Comparison of ENCODE assay signal across 23 mouse cellular contexts in the genomic region with DNA sequence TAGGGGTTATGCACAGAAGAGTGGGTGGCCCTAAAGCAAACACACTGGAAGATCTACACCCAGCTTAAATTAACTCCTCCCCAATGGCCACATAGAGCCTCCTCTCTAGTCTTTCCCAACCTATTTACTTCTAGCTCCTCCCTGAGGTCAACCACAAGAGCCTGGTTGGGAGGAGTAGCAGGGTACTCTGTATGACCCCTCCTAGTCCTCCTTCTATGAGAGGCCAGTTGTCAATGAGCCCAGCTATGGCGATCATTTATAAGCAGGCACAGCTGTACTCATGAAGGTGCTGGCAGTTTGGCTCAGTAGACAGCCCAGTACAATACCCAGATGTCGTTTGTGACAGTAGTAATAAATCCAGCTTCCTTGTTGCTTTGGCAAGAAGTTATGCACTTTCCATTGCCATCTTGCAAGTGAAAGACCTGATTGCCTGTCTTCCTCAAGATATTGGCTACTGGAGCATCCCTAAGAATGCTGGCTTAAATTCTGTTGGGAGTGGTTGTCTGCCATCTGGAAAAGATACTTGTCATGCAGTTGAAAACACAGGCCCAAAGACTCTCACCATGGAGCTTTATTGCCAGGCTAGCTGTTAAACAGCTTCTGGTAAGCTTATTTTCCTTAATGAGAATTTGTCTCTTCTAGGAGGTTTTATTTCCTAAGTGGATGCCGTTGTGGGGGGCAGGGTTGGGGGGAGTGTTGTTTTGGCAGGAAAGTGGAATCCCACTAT. TPM values are rescaled to one million over a fixed set of nuclear protein-coding genes. Genes with fewer than 3 reads are reported as not detected.
A peak's percentile ranks its signal among the peaks of the same experiment; 100 is the strongest.
DNase-seq lines count a peak whose midpoint lies in the region; ATAC-seq lines count a peak whose summit lies in the region.
"Had no signal": no experiment of that assay in that cellular context is flagged by ENCODE, and none has a peak within 500 bp of the region (broad histone marks: within the 10 kb centered on the region; RNA-seq: fewer than 3 reads in every experiment).

No protein-coding gene starts in this region.

- DNase-seq in heart, adult 11 months: peak; percentile 80
- DNase-seq in heart, adult 18-20 months: no peak
- no peak for DNase-seq in midbrain, embryonic 11.5 days (ENCODE audit: low spot score, missing footprints)
- no peak for DNase-seq in testis, postnatal 14 days (ENCODE audit: low spot score)
- DNase-seq: cerebellum, adult 11 months; cerebellum, postnatal 25 days; heart, adult 2 months; kidney, postnatal 10 days; left cerebral cortex, postnatal 4 days; spleen, adult 18-20 months; thymus, postnatal 25 days had no signal

- no peaks in the 10 kb centered on the region for H3K4me1 ChIP-seq in midbrain, embryonic 11.5 days (ENCODE audit: control insufficient read depth, insufficient read depth, low read length)
- H3K4me1 ChIP-seq in midbrain, embryonic 13.5 days (replicated peaks): no peaks in the 10 kb centered on the region
- H3K4me1 ChIP-seq in forebrain, embryonic 16.5 days (replicated peaks; ENCODE audit: control insufficient read depth, insufficient read depth, low read length): no peaks in the 10 kb centered on the region; the same call in 1 of the 2 replicates
- H3K4me1 ChIP-seq in stomach, embryonic 16.5 days (ENCODE audit: control insufficient read depth, insufficient read depth, low read length): no peaks in the 10 kb centered on the region; the same call in 1 of the 2 replicates
- H3K4me1 ChIP-seq: heart, embryonic 15.5 days; hindbrain, embryonic 10.5 days; liver, embryonic 15.5 days; midbrain, embryonic 12.5 days; stomach, embryonic 15.5 days had no signal

- H3K9me3 ChIP-seq in midbrain, embryonic 11.5 days (ENCODE audit: control insufficient read depth, low read length): no peaks in the 10 kb centered on the region
- H3K9me3 ChIP-seq in midbrain, embryonic 13.5 days: no peaks in the 10 kb centered on the region
- H3K9me3 ChIP-seq in forebrain, embryonic 16.5 days (ENCODE audit: control insufficient read depth, low read length): no peaks in the 10 kb centered on the region
- H3K9me3 ChIP-seq in stomach, embryonic 16.5 days (replicated peaks; ENCODE audit: control insufficient read depth, low read length): no peaks in the 10 kb centered on the region
- H3K9me3 ChIP-seq: G1E; heart, embryonic 15.5 days; hindbrain, embryonic 10.5 days; liver, embryonic 15.5 days; midbrain, embryonic 12.5 days; stomach, embryonic 15.5 days had no signal

- H3K4me2 ChIP-seq in midbrain, embryonic 11.5 days: no peak overlapping the region
- H3K4me2 ChIP-seq in midbrain, embryonic 13.5 days (replicated peaks): no peak overlapping the region
- no peak overlapping the region for H3K4me2 ChIP-seq in forebrain, embryonic 16.5 days (ENCODE audit: low read length)
- H3K4me2 ChIP-seq in stomach, embryonic 16.5 days (ENCODE audit: low read depth, low read length): no peak overlapping the region
- H3K4me2 ChIP-seq: heart, embryonic 15.5 days; liver, embryonic 15.5 days; midbrain, embryonic 12.5 days; stomach, embryonic 15.5 days had no signal

- H3K27ac ChIP-seq in midbrain, embryonic 11.5 days (ENCODE audit: low read depth, low read length): no peak overlapping the region
- no peak overlapping the region for H3K27ac ChIP-seq in midbrain, embryonic 13.5 days
- H3K27ac ChIP-seq in forebrain, embryonic 16.5 days (ENCODE audit: low read length): no peak overlapping the region
- H3K27ac ChIP-seq in stomach, embryonic 16.5 days (ENCODE audit: low read length): no peak overlapping the region
- H3K27ac ChIP-seq: heart, adult 2 months; heart, embryonic 15.5 days; hindbrain, embryonic 10.5 days; layer of hippocampus, adult 2 months; liver, embryonic 15.5 days; midbrain, embryonic 12.5 days; stomach, embryonic 15.5 days had no signal

- peaks cover 2% of the 10 kb centered on the region; the same call in 1 of the 2 replicates for H3K36me3 ChIP-seq in midbrain, embryonic 11.5 days (ENCODE audit: control insufficient read depth, insufficient read depth, low read length)
- H3K36me3 ChIP-seq in midbrain, embryonic 13.5 days: peaks cover 15% of the 10 kb centered on the region; the same call in 1 of the 2 replicates
- peaks cover 4% of the 10 kb centered on the region; the same call in 1 of the 2 replicates for H3K36me3 ChIP-seq in forebrain, embryonic 16.5 days (ENCODE audit: control insufficient read depth, insufficient read depth)
- H3K36me3 ChIP-seq in stomach, embryonic 16.5 days (ENCODE audit: control insufficient read depth, insufficient read depth, low read length): no peaks in the 10 kb centered on the region
- H3K36me3 ChIP-seq: stomach, embryonic 15.5 days had no signal

- no peak overlapping the region for H3K4me3 ChIP-seq in midbrain, embryonic 11.5 days (ENCODE audit: low read depth, low read length)
- no peak overlapping the region for H3K4me3 ChIP-seq in midbrain, embryonic 13.5 days (replicated peaks)
- H3K4me3 ChIP-seq in forebrain, embryonic 16.5 days (replicated peaks; ENCODE audit: low read length): no peak overlapping the region
- no peak overlapping the region for H3K4me3 ChIP-seq in stomach, embryonic 16.5 days (replicated peaks; ENCODE audit: low read length)
- H3K4me3 ChIP-seq: heart, adult 2 months; heart, embryonic 15.5 days; hindbrain, embryonic 10.5 days; layer of hippocampus, adult 2 months; liver, embryonic 15.5 days; midbrain, embryonic 12.5 days; stomach, embryonic 15.5 days had no signal

- ATAC-seq in midbrain, embryonic 11.5 days (ENCODE audit: low FRiP score): 0 out of 2 replicates have a peak, but pooled peaks have one; percentile 11
- ATAC-seq in midbrain, embryonic 13.5 days: no peak
- peak; percentile 67 for ATAC-seq in forebrain, embryonic 16.5 days
- ATAC-seq in stomach, embryonic 16.5 days (ENCODE audit: insufficient read depth, low FRiP score): peak; percentile 47
- ATAC-seq: CD4-positive, CD25-positive, alpha-beta regulatory T cell, adult 4 months; intestine, postnatal 0 days had no signal

- 93% methylated on average over 3 of the region's 3 CpGs for WGBS in midbrain, embryonic 11.5 days
- 91% methylated on average over 3 of the region's 3 CpGs for WGBS in midbrain, embryonic 13.5 days
- WGBS in forebrain, embryonic 16.5 days: 73% methylated on average over 3 of the region's 3 CpGs
- WGBS in stomach, embryonic 16.5 days: 86% methylated on average over 3 of the region's 3 CpGs

- H3K27me3 ChIP-seq in midbrain, embryonic 11.5 days (ENCODE audit: control insufficient read depth, insufficient read depth, low read length): no peaks in the 10 kb centered on the region
- H3K27me3 ChIP-seq in midbrain, embryonic 13.5 days: no peaks in the 10 kb centered on the region
- no peaks in the 10 kb centered on the region for H3K27me3 ChIP-seq in forebrain, embryonic 16.5 days (replicated peaks; ENCODE audit: control insufficient read depth, insufficient read depth, low read length)
- no peaks in the 10 kb centered on the region for H3K27me3 ChIP-seq in stomach, embryonic 16.5 days (ENCODE audit: control insufficient read depth, insufficient read depth, low read length)
- H3K27me3 ChIP-seq: heart, embryonic 15.5 days; liver, embryonic 15.5 days; midbrain, embryonic 12.5 days; stomach, embryonic 15.5 days had no signal

- no peak overlapping the region for H3K9ac ChIP-seq in midbrain, embryonic 11.5 days (ENCODE audit: low read length)
- no peak overlapping the region for H3K9ac ChIP-seq in midbrain, embryonic 13.5 days (replicated peaks)
- H3K9ac ChIP-seq in forebrain, embryonic 16.5 days (replicated peaks; ENCODE audit: low read depth, low read length): no peak overlapping the region
- H3K9ac ChIP-seq in stomach, embryonic 16.5 days (ENCODE audit: low read length): no peak overlapping the region
- H3K9ac ChIP-seq: heart, embryonic 15.5 days; liver, embryonic 15.5 days; midbrain, embryonic 12.5 days; stomach, embryonic 15.5 days had no signal

RNA-seq across cellular contexts. Expression of a gene that starts 10.2 kb away (rescaled TPM):
- total RNA-seq in heart, adult 18-20 months (2021): not detected
- polyA plus RNA-seq in midbrain, embryonic 11.5 days (2014; fragmentation: Nextera tagmentation; extraction: Ambion mirVana): 0.10 and 0.23 TPM in 2 replicates
- polyA plus RNA-seq in midbrain, embryonic 13.5 days (2015; fragmentation: Nextera tagmentation; extraction: Ambion mirVana): 0.49 and 0.93 TPM in 2 replicates
- 0.39 and 0.48 TPM in 2 replicates for polyA plus RNA-seq in forebrain, embryonic 16.5 days (2015; fragmentation: Nextera tagmentation; extraction: Ambion mirVana)
- polyA plus RNA-seq in stomach, embryonic 16.5 days (2015; fragmentation: Nextera tagmentation; extraction: Ambion mirVana): 0.05 and 0.11 TPM in 2 replicates
- total RNA-seq: G1E; heart, adult 2 months had no signal
- polyA plus RNA-seq: CD4-positive, CD25-positive, alpha-beta regulatory T cell, adult 4 months; G1E; heart, embryonic 15.5 days; liver, embryonic 15.5 days; stomach, embryonic 15.5 days had no signal

RNA-seq across cellular contexts. Expression of a gene that starts 27.4 kb away (rescaled TPM):
- 10 to 100 TPM; 77.9 to 82.5 TPM for total RNA-seq in heart, adult 18-20 months (2021)
- polyA plus RNA-seq in midbrain, embryonic 11.5 days (2014; fragmentation: Nextera tagmentation; extraction: Ambion mirVana): 153 and 159 TPM in 2 replicates
- polyA plus RNA-seq in midbrain, embryonic 13.5 days (2015; fragmentation: Nextera tagmentation; extraction: Ambion mirVana): 147 and 150 TPM in 2 replicates
- 154 and 158 TPM in 2 replicates for polyA plus RNA-seq in forebrain, embryonic 16.5 days (2015; fragmentation: Nextera tagmentation; extraction: Ambion mirVana)
- 108 and 132 TPM in 2 replicates for polyA plus RNA-seq in stomach, embryonic 16.5 days (2015; fragmentation: Nextera tagmentation; extraction: Ambion mirVana)
